Mouse (Mus musculus): ENCODE measurements around the gene Drc7.
"Not testable (repeated sequence)": the region's sequence is repeated elsewhere in the genome, so short reads cannot be mapped to it uniquely, and the experiment has no call there.

Drc7 gene

GRCm38 (mm10) chr8:95054927-95055510, at the start of gene Drc7:
Gene Drc7 (plus strand): TSS chr8:95055103.
- no peak for DNase-seq (ENCODE audit: low spot score)

- no peak for DNase-seq (ENCODE audit: low spot score)
Measured at GRCm38 (mm10) chr8:95012442-95012919, 42.4 kb upstream of the Drc7 start.

- no peak for DNase-seq (ENCODE audit: low spot score)
Measured at GRCm38 (mm10) chr8:95015866-95016265, 39.0 kb upstream of the Drc7 start.

GRCm38 (mm10) chr8:95016684-95017083, 38.2 kb upstream of the Drc7 start:
- no peak for DNase-seq (ENCODE audit: low spot score)

DNA sequence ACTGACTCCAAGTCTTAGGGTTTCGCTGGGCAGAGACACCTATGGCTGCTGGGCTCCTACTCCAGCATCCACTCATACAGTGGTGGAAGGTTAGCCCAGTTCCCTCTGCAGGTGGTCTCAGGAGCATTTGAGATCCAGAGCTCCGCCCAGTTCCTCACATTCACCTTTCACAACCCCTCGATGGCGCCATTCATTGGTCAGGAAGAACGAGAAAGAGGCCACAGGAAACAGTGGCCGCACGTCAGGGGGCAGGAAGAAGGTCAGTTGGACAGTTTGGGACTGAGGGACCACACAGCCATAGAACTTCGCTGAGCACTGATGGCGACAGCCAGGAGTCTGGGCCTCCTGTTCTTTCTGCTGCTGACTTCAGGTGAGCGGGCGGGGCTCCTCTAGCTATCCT, 37.5 kb upstream of the Drc7 start, which contains the start of gene Adgrg3:
Gene Adgrg3, plus strand, starts transcription at position 242 of the 400 bp plus-strand sequence.
- no peak for DNase-seq (ENCODE audit: low spot score)

- DNase-seq (ENCODE audit: low spot score): no peak
Measured at GRCm38 (mm10) chr8:95017969-95018635, 36.8 kb upstream of the Drc7 start.

DNA sequence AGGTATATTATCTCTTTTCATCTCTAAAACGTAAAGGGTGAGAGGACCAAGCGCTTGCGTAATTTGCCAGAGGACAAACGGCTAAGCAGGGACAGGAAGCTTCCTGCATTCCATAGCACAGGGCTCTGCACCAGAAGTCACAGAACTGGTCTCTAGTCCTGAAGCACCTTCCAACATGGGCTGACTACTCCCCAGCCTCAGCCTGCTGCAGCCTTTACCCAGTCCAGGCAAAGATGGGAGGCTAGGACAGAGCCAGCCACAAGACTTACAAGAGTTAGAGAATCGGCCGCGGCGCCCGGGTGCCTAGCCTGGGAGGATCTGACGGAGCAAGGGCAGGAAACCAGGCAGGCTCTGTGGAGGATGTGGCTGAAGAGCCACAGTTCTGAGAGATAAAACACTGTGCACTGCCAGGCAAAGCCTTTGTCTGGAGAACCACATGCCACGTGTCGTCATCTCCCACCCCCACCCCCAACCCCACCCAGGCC, 34.6 kb upstream of the Drc7 start:
- no peak for DNase-seq (ENCODE audit: low spot score)

GRCm38 (mm10) chr8:95020821-95021220, 34.1 kb upstream of the Drc7 start:
- DNase-seq (ENCODE audit: low spot score): no peak

DNA sequence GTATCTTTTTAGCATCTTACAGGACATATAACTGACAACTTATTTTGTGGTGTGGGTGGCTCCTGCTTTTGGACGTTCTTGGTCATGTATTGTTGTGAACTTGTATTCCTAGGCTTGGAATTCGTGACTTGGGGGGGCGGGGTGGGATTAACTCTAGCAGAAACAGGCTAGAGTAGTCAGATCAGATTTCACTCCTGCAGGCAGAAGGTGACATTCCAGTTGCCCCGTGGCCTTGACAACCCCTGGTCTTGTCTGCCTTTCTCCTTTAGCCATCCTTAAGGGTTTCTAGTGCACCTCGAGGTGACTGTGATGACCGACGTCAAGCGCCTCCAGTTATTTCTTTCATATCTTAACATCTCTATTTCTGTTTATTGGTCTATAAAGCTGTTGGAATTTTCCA, 31.7 kb upstream of the Drc7 start:
- DNase-seq (ENCODE audit: low spot score): no peak

- DNase-seq (ENCODE audit: low spot score): no peak
Measured at GRCm38 (mm10) chr8:95024387-95024786, 30.5 kb upstream of the Drc7 start.

DNA sequence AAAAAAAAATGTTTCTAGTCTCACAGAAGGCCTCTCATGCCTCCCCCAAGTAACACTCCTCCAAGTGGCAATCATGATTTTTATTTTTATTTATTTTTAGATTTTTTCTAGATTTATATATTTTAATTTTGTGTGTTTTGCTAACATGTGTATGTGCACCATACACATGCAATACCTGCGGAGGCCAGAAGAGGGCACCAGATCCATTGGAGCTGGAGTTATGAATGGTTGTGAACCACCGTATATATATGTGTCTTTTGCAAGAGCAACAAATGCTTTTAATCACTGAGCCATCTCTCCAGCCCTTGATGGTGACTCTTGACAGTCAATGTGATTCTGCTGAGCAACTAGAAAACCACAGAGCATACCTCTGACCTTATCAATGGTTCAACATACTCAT, 29.5 kb upstream of the Drc7 start:
- peak; percentile 29 for DNase-seq (ENCODE audit: low spot score)

DNA sequence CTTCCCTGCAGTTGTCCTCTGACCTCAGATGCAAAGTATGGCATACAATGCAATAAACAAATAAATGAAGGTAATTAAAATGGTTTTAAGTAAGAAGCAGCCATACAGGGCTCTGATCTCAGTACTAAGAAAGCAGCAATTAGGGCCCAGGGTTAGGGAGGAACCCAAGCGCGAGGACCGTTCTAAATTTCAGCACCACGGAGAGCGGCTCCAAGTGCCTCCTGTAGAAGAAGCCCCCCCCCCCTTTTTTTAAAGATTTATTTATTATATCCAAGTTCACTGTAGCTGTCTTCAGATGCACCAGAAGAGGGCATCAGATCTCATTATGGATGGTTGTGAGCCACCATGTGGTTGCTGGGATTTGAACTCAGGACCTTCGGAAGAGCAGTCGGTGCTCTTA, 26.5 kb upstream of the Drc7 start:
- DNase-seq (ENCODE audit: low spot score): not testable (repeated sequence)

DNA sequence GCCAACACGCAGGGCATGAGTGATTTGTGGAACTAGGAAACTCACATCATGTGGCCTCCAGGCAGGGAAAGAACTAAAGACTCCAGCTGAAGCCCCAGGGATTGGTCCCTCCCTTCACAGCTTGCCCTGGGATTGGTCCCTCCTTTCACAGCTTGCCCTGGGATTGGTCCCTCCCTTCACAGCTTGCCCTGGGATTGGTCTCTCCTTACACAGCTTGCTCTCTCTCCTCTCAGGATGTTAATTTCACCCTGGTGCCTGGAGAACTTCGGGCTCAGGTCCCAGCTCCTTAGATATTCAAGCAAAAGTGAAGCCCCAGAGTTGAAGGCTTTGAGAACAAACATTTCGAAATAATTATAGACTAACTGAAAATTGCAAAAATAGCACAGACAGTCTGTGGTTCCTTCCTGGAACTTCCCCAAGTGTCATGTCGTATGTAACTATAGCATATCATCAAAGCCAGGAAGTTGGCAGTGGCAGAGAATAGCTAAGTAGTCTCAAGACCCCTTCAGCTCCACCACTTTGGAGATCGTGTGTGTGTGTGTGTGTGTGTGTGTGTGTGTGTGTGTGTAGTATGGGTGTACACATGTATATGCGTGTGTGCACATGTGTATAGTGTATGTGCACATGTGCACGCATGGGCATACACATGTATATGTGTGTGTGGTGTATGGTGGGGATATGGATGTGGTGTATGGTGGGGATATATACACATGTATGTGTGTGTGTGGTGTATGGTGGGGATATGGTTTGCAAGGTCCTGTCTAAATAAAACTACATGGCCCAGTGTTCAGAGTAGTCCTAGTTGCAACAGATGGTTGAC, 17.6 kb upstream of the Drc7 start:
- peak; percentile 42 for DNase-seq (ENCODE audit: low spot score)

DNA sequence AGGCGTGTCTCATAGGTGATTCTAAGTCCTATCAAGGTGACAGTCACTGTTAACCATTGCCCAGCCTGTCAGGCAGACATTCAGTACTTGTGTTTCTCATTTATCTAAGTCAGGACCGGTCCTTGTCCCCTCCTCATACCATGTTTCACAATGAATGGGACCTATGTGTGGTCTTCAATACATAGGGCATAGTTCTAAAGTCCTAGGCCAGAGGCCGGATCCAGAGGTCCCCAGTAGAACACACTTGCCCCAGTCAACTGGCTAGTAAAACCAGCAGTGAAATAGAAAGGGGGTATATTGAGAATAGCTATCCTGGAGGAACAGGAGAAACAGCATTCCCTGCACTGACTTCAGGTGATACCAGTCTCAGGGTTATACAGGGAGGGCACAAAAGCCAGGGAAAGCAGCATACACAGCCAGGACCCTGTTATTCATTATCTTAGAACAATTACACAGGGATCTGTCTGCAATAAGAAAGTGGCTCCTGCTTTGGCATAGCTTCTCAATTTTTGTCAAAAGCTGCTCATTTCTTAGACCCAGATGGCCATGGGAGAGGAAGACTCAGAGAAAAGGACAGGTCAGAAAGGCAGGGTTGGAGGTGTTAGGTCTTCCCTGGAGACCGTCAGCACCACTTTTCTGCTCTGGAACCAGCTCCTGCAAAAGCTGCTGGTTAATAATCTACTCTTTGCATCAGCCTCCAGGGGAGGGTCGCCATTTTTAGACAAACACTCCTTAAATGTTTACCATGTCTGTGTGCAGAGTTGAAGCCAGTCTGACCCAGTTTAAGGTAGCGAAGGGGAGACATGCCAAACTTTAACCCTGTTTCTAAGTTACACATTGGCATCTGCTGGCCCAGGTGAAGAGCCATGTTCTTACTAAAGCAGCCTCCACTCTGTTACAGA, 12.8 kb upstream of the Drc7 start:
- no peak for DNase-seq (ENCODE audit: low spot score)

DNA sequence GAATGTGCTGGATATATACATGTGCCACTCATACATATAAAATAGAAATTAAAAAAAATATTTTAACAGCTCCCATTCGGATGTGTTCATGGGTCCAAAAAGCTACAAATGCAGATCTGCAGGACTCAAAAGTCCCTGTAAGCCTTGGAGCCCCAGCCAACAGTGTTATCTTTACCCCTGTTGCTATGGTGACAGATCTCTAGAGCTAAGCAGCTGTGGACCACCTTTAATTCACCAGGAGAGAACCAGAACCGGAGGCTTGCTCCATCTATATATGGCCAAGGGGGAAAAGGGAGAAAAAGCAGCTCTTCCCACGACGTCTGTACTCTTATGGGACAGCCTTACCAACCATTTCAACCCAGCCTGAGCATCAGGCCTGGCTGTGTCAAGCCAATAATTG, 10.1 kb upstream of the Drc7 start:
- DNase-seq (ENCODE audit: low spot score): no peak

- DNase-seq (ENCODE audit: low spot score): no peak
Measured at GRCm38 (mm10) chr8:95046982-95047381, 7.9 kb upstream of the Drc7 start.

GRCm38 (mm10) chr8:95047884-95048680, 6.8 kb upstream of the Drc7 start:
- no peak for DNase-seq (ENCODE audit: low spot score)

DNA sequence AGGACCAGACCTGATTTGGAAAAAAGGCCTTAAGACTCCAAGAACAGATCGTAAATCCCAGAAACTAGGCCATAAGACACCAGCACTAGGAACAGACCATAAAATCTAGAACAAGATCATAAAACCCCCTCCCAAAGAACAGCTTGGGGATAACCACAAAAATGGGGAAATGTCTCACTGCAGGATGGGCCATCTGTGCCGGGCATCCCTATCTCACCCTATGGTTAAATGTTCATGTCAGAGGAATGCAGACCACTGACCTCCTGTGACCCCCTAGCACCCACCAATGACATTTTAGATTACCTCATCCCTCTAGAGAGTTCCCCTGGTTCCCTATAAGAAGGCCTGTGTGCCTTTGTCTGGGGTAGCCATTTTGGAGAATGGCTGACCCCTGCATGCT, 5.3 kb upstream of the Drc7 start:
- DNase-seq (ENCODE audit: low spot score): no peak

GRCm38 (mm10) chr8:95054438-95054837, 465 bp upstream of the Drc7 start:
- DNase-seq (ENCODE audit: low spot score): no peak

DNA sequence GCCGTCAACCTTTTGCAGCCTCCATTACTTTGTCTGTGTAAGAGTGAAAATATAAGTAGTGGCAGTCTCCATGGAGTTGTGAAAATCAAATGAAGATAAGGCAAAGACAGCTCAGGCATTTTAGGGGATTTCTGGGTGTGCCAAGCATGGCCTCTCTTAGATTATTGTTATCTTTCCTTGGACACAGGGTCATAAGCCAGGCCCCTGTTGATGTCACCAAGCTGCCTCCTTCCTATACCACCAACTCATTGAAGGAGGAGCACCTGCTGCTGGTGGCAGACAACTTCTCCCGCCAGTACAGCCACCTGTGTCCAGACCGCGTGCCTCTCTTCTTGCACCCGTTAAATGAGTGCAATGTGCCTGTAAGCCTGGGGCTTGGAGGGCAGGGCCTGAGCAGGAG, 1.5 kb downstream of the Drc7 start:
- no peak for DNase-seq (ENCODE audit: low spot score)

- DNase-seq (ENCODE audit: low spot score): no peak
Measured at GRCm38 (mm10) chr8:95058661-95059060, 3.8 kb downstream of the Drc7 start.
